8 mouse cellular contexts compared by ENCODE assay signal in genomic region chr12:108757717-108758257, GRCm38 (mm10). TPM values are rescaled to one million over a fixed set of nuclear protein-coding genes. Genes with fewer than 3 reads are reported as not detected.
A peak's percentile ranks its signal among the peaks of the same experiment; 100 is the strongest.
DNase-seq lines count a peak whose midpoint lies in the region; ATAC-seq and TF ChIP-seq lines count a peak whose summit lies in the region.

No protein-coding gene starts in this region.

- peak; percentile 99 for DNase-seq in T-cell, adult 2 months (ENCODE audit: low spot score)
- peak; percentile 98 to 99 for DNase-seq in cerebellum, postnatal 36 days
- DNase-seq in gastrocnemius, adult 18-20 months (ENCODE audit: low spot score) = peak; percentile 97
- DNase-seq in hindbrain, postnatal 0 days (ENCODE audit: low spot score) = peak; percentile 99
- DNase-seq in left cerebral cortex, adult 2 months (ENCODE audit: extremely low spot score in 1 of 2, low spot score in 2 of 2) = peak; percentile 97 to 98
- DNase-seq in right cerebral cortex, adult 2 months (ENCODE audit: low spot score in 2 of 2) = peak; percentile 98 to 99
- peak; percentile 100 for DNase-seq in urinary bladder, postnatal 14 days (ENCODE audit: low spot score)

- intact Hi-C loops in left cerebral cortex, adult 2 months (cut with DNase I) = loop anchor here (2.0 to 5.0 kb wide), 3 partner anchors 50 to 203 kb away; partner anchors contain the start of gene Evl

- no peaks in the 10 kb centered on the region for H3K9me3 ChIP-seq in hindbrain, postnatal 0 days (ENCODE audit: low read length)

- no peaks in the 10 kb centered on the region for H3K27me3 ChIP-seq in hindbrain, postnatal 0 days (ENCODE audit: insufficient read depth, low read length)

- H3K36me3 ChIP-seq in hindbrain, postnatal 0 days (ENCODE audit: insufficient read depth, low read length) = no peaks in the 10 kb centered on the region

- TF ChIP-seq CTCF in hindbrain, postnatal 0 days (IDR thresholded peaks at IDR 0.05; ENCODE audit: low read depth) = peak; percentile 99
- peak; percentile 98 for TF ChIP-seq CTCF in left cerebral cortex, adult 2 months (IDR thresholded peaks at IDR 0.05)

- peak overlapping the region; percentile 56 for H3K9ac ChIP-seq in hindbrain, postnatal 0 days (replicated peaks; ENCODE audit: low read length)

- H3K4me3 ChIP-seq in hindbrain, postnatal 0 days (ENCODE audit: low read length) = peak overlapping the region; percentile 57
- H3K4me3 ChIP-seq in left cerebral cortex, adult 2 months = peak overlapping the region; percentile 59

- peak overlapping the region; percentile 54; the same call in 1 of the 2 replicates for H3K27ac ChIP-seq in hindbrain, postnatal 0 days
- H3K27ac ChIP-seq in left cerebral cortex, adult 2 months = peak overlapping the region; percentile 47

- peak overlapping the region; percentile 95 for H3K4me2 ChIP-seq in hindbrain, postnatal 0 days (ENCODE audit: low read depth, low read length)

- ATAC-seq in hindbrain, postnatal 0 days = peak; percentile 100
- peak; percentile 81 for ATAC-seq in megakaryocyte, adult 5-6 weeks (ENCODE audit: poor library complexity, severe bottlenecking)

- 1% methylated on average over 40 of the region's 41 CpGs for WGBS in hindbrain, postnatal 0 days

- H3K4me1 ChIP-seq in hindbrain, postnatal 0 days (ENCODE audit: insufficient read depth, low read length) = no peaks in the 10 kb centered on the region

RNA-seq across cellular contexts. Expression of gene Yy1, which starts 35.0 kb away (rescaled TPM):
- total RNA-seq in gastrocnemius, adult 18-20 months (2021) = 10 to 100 TPM; 30.3 to 39.0 TPM
- total RNA-seq in hindbrain, postnatal 0 days (2014; rRNA removed) = 29.6 and 30.2 TPM in 2 replicates
- polyA plus RNA-seq in hindbrain, postnatal 0 days (2015; fragmentation: Nextera tagmentation; extraction: Ambion mirVana) = 7.9 and 8.2 TPM in 2 replicates
- 10 to 100 TPM; 51.1 to 51.9 TPM for total RNA-seq in left cerebral cortex, adult 2 months (2021)
- 67.2 and 70.7 TPM in 2 replicates for total RNA-seq in megakaryocyte, adult 5-6 weeks (2015)
- 40.3 and 50.5 TPM in 2 replicates for total RNA-seq in megakaryocyte, adult 5-6 weeks (2017)

RNA-seq across cellular contexts. Expression of gene Degs2, which starts 55.7 kb away (rescaled TPM):
- total RNA-seq in gastrocnemius, adult 18-20 months (2021) = under 1 TPM in 1 of 2 experiments, not detected in 1; 0.28 TPM
- 0.10 and 0.47 TPM in 2 replicates for total RNA-seq in hindbrain, postnatal 0 days (2014; rRNA removed)
- 0.73 and 1.4 TPM in 2 replicates for polyA plus RNA-seq in hindbrain, postnatal 0 days (2015; fragmentation: Nextera tagmentation; extraction: Ambion mirVana)
- total RNA-seq in left cerebral cortex, adult 2 months (2021) = 1 to 10 TPM; 4.8 to 5.5 TPM
- 0.41 TPM in 1 of 2 replicates, not detected in the other for total RNA-seq in megakaryocyte, adult 5-6 weeks (2015)
- 0.26 TPM in 1 of 2 replicates, not detected in the other for total RNA-seq in megakaryocyte, adult 5-6 weeks (2017)

Comparison
In these comparisons a context has a peak if more than half of its experiments do, and no peak if none do; other contexts are left out.
1. Peak in every context shown above with its lines: DNase-seq, ATAC-seq, H3K4me3 ChIP-seq and H3K27ac ChIP-seq.